Mouse (Mus musculus) cortical plate, adult 2 months (tissue): ENCODE measurements at regions not wholly inside any gene's neighbourhood (a gene's known extent, or its start where the extent isn't known, plus 50 kb on each side); places are given as distances from the start of the nearest gene placed in this dataset.

Source experiments
- CTCF ChIP-seq: fragments of 200-500 bp; IDR thresholded peaks from 2 replicates; pipeline ENCODE4 v1.5.1; 2011; ENCODE audit warnings: mild to moderate bottlenecking, control low read depth, low read length; ENCODE audit not compliant: insufficient read depth; ENCODE audit errors: extremely low read depth
- POLR2A ChIP-seq: fragments of 200-500 bp; IDR thresholded peaks from 2 replicates; pipeline ENCODE4 v1.6.1; 2011; ENCODE audit warnings: mild to moderate bottlenecking, low read length, control low read depth; ENCODE audit not compliant: insufficient read depth; ENCODE audit errors: extremely low read depth

- TF ChIP-seq CTCF (no peak), POLR2A (no peak)
These were observed 67.7 kb upstream of the Tnp1 start for GRCm38 (mm10) chr1:73083396-73083795.
